Mouse (Mus musculus): Measurements from ENCODE around the gene Kmt5b. TPM values are rescaled to one million over a fixed set of nuclear protein-coding genes. Genes with fewer than 3 reads are reported as not detected.

Gene Kmt5b
- total RNA-seq, 2 experiments from 2014 or later, result 52.4 to 52.6 TPM

DNA sequence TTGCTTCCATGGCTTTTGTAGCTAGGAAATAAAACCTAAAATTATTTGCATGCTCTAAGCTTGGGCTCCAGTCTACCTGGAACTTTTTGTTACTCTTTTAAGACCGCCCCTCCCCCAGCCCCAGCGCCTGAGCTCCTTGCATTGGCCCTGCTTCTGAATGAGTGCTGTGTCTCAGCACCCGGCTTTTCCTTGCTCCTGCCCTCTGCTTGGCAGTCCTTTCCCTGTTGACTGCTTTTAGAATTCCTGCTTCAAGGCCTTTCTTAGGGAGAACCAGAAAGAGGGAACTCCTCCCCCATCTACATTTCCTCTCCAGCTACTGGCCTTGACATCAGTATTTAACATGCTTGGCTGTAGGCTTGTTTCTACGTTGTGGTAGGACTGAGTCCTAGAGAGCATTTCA is 88.4 kb downstream of the Kmt5b start:
- no peak for TF ChIP-seq CTCF (IDR thresholded peaks at IDR 0.05)
- DNase-seq (ENCODE audit: extremely low spot score in 1 of 2, low spot score in 2 of 2), result peak; percentile 21 to 28
- H3K4me3 ChIP-seq, result no peak overlapping the region; the same call in 1 of the 2 replicates
- peak overlapping the region; percentile 42 for H3K27ac ChIP-seq
- intact Hi-C loops (cut with DNase I), result no loop called here

GRCm38 (mm10) chr19:3857220-3857619 is 90.0 kb downstream of the Kmt5b start:
- Histone ChIP-seq H3K27ac (no peak overlapping the region), H3K4me3 (no peak overlapping the region)
- TF ChIP-seq CTCF (IDR thresholded peaks at IDR 0.05), result no peak
- DNase-seq (ENCODE audit: extremely low spot score in 1 of 2, low spot score in 2 of 2), result no peak
- intact Hi-C loops (cut with DNase I), result no loop called here

- TF ChIP-seq CTCF (IDR thresholded peaks at IDR 0.05), result no peak
- H3K4me3 ChIP-seq, result no peak overlapping the region
- intact Hi-C loops (cut with DNase I), result no loop called here
- no peak for DNase-seq (ENCODE audit: extremely low spot score in 1 of 2, low spot score in 2 of 2)
- no peak overlapping the region for H3K27ac ChIP-seq
Observed at GRCm38 (mm10) chr19:3862713-3863112, 95.5 kb downstream of the Kmt5b start.

DNA sequence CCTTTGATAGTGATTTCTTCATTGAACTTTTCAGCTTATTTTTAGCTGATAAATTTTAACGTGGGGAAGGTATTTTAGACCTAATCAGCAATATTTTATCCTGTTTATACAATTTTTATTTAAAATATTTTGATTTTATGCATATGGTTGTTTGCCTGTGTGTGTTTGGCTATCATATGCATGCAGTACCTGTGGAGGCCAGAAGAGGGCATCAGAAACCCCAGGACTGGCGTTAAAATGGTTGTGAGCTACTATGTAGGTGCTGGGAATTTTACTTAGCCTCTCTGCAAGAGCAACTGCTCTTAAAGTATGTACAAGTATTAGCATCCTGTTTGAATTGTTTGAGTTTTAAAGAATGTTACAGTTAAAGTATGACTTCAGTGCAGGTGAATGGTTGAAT is 97.7 kb downstream of the Kmt5b start:
- peak; percentile 50 for TF ChIP-seq CTCF (IDR thresholded peaks at IDR 0.05)
- H3K27ac ChIP-seq, result no peak overlapping the region
- H3K4me3 ChIP-seq, result no peak overlapping the region
- intact Hi-C loops (cut with DNase I), result no loop called here
- no peak for DNase-seq (ENCODE audit: extremely low spot score in 1 of 2, low spot score in 2 of 2)

Other genes starting within 250 kb of the Kmt5b start
- 10 to 100 TPM; 76.0 to 85.1 TPM for gene Ppp6r3, start 191.7 kb upstream of the Kmt5b start, total RNA-seq (2021)
- gene Lrp5, start 80.9 kb upstream of the Kmt5b start, total RNA-seq (2021), result 1 to 10 TPM; 8.3 to 9.3 TPM
- 10 to 100 TPM; 31.3 to 38.5 TPM for gene 1810055G02Rik, start 59.1 kb upstream of the Kmt5b start, total RNA-seq (2021)
- 100 to 1,000 TPM in 1 of 2 experiments, 10 to 100 TPM in 1; 96.7 to 120 TPM for gene Chka, start 84.4 kb downstream of the Kmt5b start, total RNA-seq (2021)
- 10 to 100 TPM; 14.9 to 20.1 TPM for gene Tcirg1, start 139.7 kb downstream of the Kmt5b start, total RNA-seq (2021)
- 100 to 1,000 TPM; 129 to 133 TPM for gene Ndufs8, start 145.4 kb downstream of the Kmt5b start, total RNA-seq (2021)
- 1 to 10 TPM; 2.3 to 3.3 TPM for gene Aldh3b1, start 162.4 kb downstream of the Kmt5b start, total RNA-seq (2021)
- gene Unc93b1, start 167.8 kb downstream of the Kmt5b start, total RNA-seq (2021), result 10 to 100 TPM; 12.9 to 16.3 TPM
- under 1 TPM in 1 of 2 experiments, not detected in 1; 0.11 TPM for gene Aldh3b3, start 191.2 kb downstream of the Kmt5b start, total RNA-seq (2021)
- gene Aldh3b2, start 204.9 kb downstream of the Kmt5b start, total RNA-seq (2021), result 1 to 10 TPM in 1 of 2 experiments, under 1 TPM in 1; 0.93 to 1.5 TPM
- 1 to 10 TPM; 3.3 to 4.1 TPM for gene Acy3, start 219.1 kb downstream of the Kmt5b start, total RNA-seq (2021)
- gene Tbx10, start 225.3 kb downstream of the Kmt5b start, total RNA-seq (2021), result not detected
- gene Nudt8, start 233.2 kb downstream of the Kmt5b start, total RNA-seq (2021), result 10 to 100 TPM in 1 of 2 experiments, 1 to 10 TPM in 1; 8.3 to 10.2 TPM
- 1 to 10 TPM; 1.8 TPM for gene Gm49405, start 233.2 kb downstream of the Kmt5b start, total RNA-seq (2021)
- gene Doc2g, start 235.9 kb downstream of the Kmt5b start, total RNA-seq (2021), result 1 to 10 TPM; 4.8 to 5.9 TPM
- gene Ndufv1, start 245.4 kb downstream of the Kmt5b start, total RNA-seq (2021), result 100 to 1,000 TPM; 242 to 257 TPM

All from left cerebral cortex, adult 2 months (tissue).